Mouse (Mus musculus): Measurements from ENCODE around the gene Hps5. TPM values are rescaled to one million over a fixed set of nuclear protein-coding genes. Genes with fewer than 3 reads are reported as not detected.

Gene Hps5
- total RNA-seq, 1 experiment: 17.4 TPM

DNA sequence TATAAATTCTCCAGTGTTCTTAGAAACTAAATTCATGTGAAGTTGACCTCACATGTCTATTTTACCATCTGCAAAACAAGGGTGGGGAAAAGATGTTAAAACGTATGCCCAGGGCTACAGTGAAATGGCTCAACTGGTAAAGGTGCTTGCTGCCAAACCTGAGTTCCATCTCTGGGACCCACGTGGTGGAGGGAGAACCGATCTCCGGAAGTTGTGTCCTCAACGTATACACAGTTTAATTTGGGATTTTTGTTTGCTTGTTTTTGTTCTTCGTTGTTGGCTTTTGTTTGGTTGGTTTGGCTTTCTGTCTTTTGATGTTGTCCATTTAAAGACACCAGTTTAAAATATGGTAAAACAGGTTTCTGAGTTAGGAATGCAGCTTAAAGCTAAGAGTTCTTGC, 915 bp upstream of the Hps5 start:
- H3K9me3 ChIP-seq (ENCODE audit: control insufficient read depth, insufficient read depth, low read depth, low read length): no peaks in the 10 kb centered on the region
- peaks cover 0 to 3% of the 10 kb centered on the region in 2 experiments; a peak in 2 of 4 replicates for H3K4me1 ChIP-seq (ENCODE audit: control insufficient read depth in 2 of 2, insufficient read depth in 2 of 2, low read length in 2 of 2, poor library complexity in 1 of 2)
- H3K4me3 ChIP-seq (ENCODE audit: insufficient read depth in 1 of 2, low read depth in 1 of 2, low read length in 2 of 2, poor library complexity in 1 of 2, severe bottlenecking in 1 of 2): peak overlapping the region; percentile 75 to 94
- peak overlapping the region; percentile 49; the same call in 1 of the 2 replicates for H3K27ac ChIP-seq (ENCODE audit: insufficient read depth, low read depth, low read length, poor library complexity, severe bottlenecking)
- TF ChIP-seq MAFK (IDR thresholded peaks at IDR 0.05; ENCODE audit: insufficient read depth, low read depth, low read length) (no peak), ZNF384 (IDR thresholded peaks at IDR 0.05; ENCODE audit: low read depth, low read length) (no peak), CHD2 (IDR thresholded peaks at IDR 0.05; ENCODE audit: low read depth, low read length) (no peak), ZC3H11A (IDR thresholded peaks at IDR 0.05; ENCODE audit: borderline replicate concordance, low read depth, low read length) (no peak), HCFC1 (IDR thresholded peaks at IDR 0.05; ENCODE audit: borderline replicate concordance, insufficient read depth, low read length) (no peak)
- peak overlapping the region; percentile 87 for H3K9ac ChIP-seq (ENCODE audit: insufficient read depth, low read depth, low read length, poor library complexity, severe bottlenecking)
- in situ Hi-C loops (cut with MboI; ENCODE audit: low sequenced_read_pairs in 2 of 2, unreplicated experiment in 2 of 2): no loop called here
- no peak for DNase-seq (ENCODE audit: low read depth, low spot score)
- no peaks in the 10 kb centered on the region; the same call in 1 of the 2 replicates for H3K36me3 ChIP-seq (ENCODE audit: control insufficient read depth, insufficient read depth, low read length, poor library complexity, severe bottlenecking)

DNA sequence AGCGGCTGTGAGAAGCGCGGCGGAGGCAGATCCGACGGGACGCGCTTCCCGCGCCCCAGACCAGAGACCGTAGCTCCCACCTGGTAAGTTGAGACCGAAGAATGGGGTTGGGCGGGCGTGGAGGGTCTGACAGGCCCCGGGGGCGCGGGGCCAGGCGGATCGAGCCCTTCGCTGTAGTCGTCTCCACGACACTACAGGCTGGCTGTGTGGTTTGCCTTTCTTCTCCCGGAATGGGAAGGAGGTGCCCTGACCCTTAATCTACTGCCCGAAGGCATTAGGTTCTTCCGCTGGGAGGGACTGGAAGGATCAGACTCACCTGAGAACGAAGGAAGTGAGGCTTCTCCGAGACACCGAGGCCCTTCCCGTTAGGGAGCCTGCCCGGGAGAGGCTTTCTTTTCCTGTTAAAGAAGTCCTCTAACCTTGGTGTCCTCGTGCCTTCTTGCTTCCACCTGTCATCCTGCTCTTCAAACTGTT, 379 bp upstream of the Hps5 start:
- in situ Hi-C loops (cut with MboI; ENCODE audit: low sequenced_read_pairs in 2 of 2, unreplicated experiment in 2 of 2): no loop called here
- H3K27ac ChIP-seq (ENCODE audit: insufficient read depth, low read depth, low read length, poor library complexity, severe bottlenecking): peak overlapping the region; percentile 61
- DNase-seq (ENCODE audit: low read depth, low spot score): no peak
- H3K4me1 ChIP-seq (ENCODE audit: control insufficient read depth in 2 of 2, insufficient read depth in 2 of 2, low read length in 2 of 2, poor library complexity in 1 of 2): peaks cover 0 to 3% of the 10 kb centered on the region in 2 experiments; a peak in 2 of 4 replicates
- H3K9me3 ChIP-seq (ENCODE audit: control insufficient read depth, insufficient read depth, low read depth, low read length): no peaks in the 10 kb centered on the region
- no peaks in the 10 kb centered on the region for H3K36me3 ChIP-seq (ENCODE audit: control insufficient read depth, insufficient read depth, low read length, poor library complexity, severe bottlenecking)
- TF ChIP-seq HCFC1 (IDR thresholded peaks at IDR 0.05; ENCODE audit: borderline replicate concordance, insufficient read depth, low read length) (peak; percentile 50; the same call in 1 of the 2 replicates), ZNF384 (IDR thresholded peaks at IDR 0.05; ENCODE audit: low read depth, low read length) (no peak), ZC3H11A (IDR thresholded peaks at IDR 0.05; ENCODE audit: borderline replicate concordance, low read depth, low read length) (no peak), MAFK (IDR thresholded peaks at IDR 0.05; ENCODE audit: insufficient read depth, low read depth, low read length) (no peak)
- H3K9ac ChIP-seq (ENCODE audit: insufficient read depth, low read depth, low read length, poor library complexity, severe bottlenecking): peak overlapping the region; percentile 87
- peak overlapping the region; percentile 75 to 94 for H3K4me3 ChIP-seq (ENCODE audit: insufficient read depth in 1 of 2, low read depth in 1 of 2, low read length in 2 of 2, poor library complexity in 1 of 2, severe bottlenecking in 1 of 2)

DNA sequence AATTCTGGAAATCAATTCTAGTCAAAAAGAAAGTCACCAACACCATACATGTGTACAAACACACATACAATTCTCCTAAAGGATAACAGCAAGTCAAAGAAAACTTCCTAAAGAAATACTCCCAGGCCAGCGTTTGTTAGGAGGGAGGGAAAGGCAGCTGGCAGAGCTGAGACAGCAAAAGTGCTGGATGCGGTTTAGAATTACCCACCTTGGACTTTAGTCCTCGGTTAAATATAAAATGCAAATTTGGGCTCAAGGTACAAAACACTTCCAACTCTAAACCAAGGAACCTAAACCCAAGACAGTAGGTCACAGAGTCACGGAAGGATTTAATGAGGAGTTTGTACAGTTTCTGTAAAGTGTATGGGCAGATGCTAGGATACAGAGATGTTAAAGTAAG, 2.0 kb downstream of the Hps5 start:
- Histone ChIP-seq H3K4me1 (ENCODE audit: control insufficient read depth in 2 of 2, insufficient read depth in 2 of 2, low read length in 2 of 2, poor library complexity in 1 of 2) (peaks cover 0 to 3% of the 10 kb centered on the region in 2 experiments; a peak in 1 of 4 replicates), H3K9me3 (ENCODE audit: control insufficient read depth, insufficient read depth, low read depth, low read length) (no peaks in the 10 kb centered on the region), H3K27ac (ENCODE audit: insufficient read depth, low read depth, low read length, poor library complexity, severe bottlenecking) (no peak overlapping the region), H3K36me3 (ENCODE audit: control insufficient read depth, insufficient read depth, low read length, poor library complexity, severe bottlenecking) (no peaks in the 10 kb centered on the region), H3K9ac (ENCODE audit: insufficient read depth, low read depth, low read length, poor library complexity, severe bottlenecking) (no peak overlapping the region), H3K4me3 (ENCODE audit: insufficient read depth in 1 of 2, low read depth in 1 of 2, low read length in 2 of 2, poor library complexity in 1 of 2, severe bottlenecking in 1 of 2) (no peak overlapping the region)
- in situ Hi-C loops (cut with MboI; ENCODE audit: low sequenced_read_pairs in 2 of 2, unreplicated experiment in 2 of 2): no loop called here
- no peak for TF ChIP-seq CHD2 (IDR thresholded peaks at IDR 0.05; ENCODE audit: low read depth, low read length)
- no peak for TF ChIP-seq ZNF384 (IDR thresholded peaks at IDR 0.05; ENCODE audit: low read depth, low read length)
- no peak for TF ChIP-seq ZC3H11A (IDR thresholded peaks at IDR 0.05; ENCODE audit: borderline replicate concordance, low read depth, low read length)
- no peak for TF ChIP-seq MAFK (IDR thresholded peaks at IDR 0.05; ENCODE audit: insufficient read depth, low read depth, low read length)
- no peak for TF ChIP-seq HCFC1 (IDR thresholded peaks at IDR 0.05; ENCODE audit: borderline replicate concordance, insufficient read depth, low read length)
- no peak for DNase-seq (ENCODE audit: low read depth, low spot score)

DNA sequence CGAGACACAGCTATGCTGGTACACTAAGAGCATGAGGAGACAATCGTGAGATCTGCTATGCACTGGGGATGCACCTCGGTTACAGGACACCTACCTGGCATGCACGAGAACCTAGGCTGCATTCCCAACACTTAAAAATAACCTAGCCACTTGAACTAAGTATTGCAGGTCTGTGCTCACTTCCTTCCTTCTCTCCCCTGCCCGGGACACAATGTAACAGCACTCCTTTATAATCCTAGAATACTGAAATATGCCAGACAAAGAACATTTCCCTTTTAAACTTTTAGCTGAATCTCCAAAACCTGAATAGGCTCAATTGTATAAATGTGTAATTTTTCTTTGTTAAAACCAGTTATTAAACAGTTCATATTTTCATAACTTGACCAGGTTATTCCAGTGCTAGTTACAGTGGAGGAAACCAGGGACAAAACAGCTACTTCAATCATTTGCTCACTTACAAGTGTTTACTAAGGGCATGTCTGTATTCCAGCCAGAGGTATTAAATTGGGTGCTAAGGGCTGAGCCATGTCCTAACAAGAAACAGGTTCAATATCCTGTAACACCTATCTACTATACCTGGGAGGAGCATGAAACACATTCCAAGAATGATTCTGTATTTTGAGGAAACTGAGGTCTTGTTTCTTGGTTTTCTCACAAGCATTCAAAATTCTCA, 6.6 kb downstream of the Hps5 start:
- Histone ChIP-seq H3K9ac (ENCODE audit: insufficient read depth, low read depth, low read length, poor library complexity, severe bottlenecking) (no peak overlapping the region), H3K4me3 (ENCODE audit: insufficient read depth in 1 of 2, low read depth in 1 of 2, low read length in 2 of 2, poor library complexity in 1 of 2, severe bottlenecking in 1 of 2) (no peak overlapping the region), H3K4me1 (ENCODE audit: control insufficient read depth in 2 of 2, insufficient read depth in 2 of 2, low read length in 2 of 2, poor library complexity in 1 of 2) (no peaks in the 10 kb centered on the region), H3K9me3 (ENCODE audit: control insufficient read depth, insufficient read depth, low read depth, low read length) (no peaks in the 10 kb centered on the region), H3K36me3 (ENCODE audit: control insufficient read depth, insufficient read depth, low read length, poor library complexity, severe bottlenecking) (no peaks in the 10 kb centered on the region; the same call in 1 of the 2 replicates), H3K27ac (ENCODE audit: insufficient read depth, low read depth, low read length, poor library complexity, severe bottlenecking) (no peak overlapping the region)
- no peak for DNase-seq (ENCODE audit: low read depth, low spot score)
- TF ChIP-seq CHD2 (IDR thresholded peaks at IDR 0.05; ENCODE audit: low read depth, low read length) (no peak), HCFC1 (IDR thresholded peaks at IDR 0.05; ENCODE audit: borderline replicate concordance, insufficient read depth, low read length) (no peak), MAFK (IDR thresholded peaks at IDR 0.05; ENCODE audit: insufficient read depth, low read depth, low read length) (no peak), ZC3H11A (IDR thresholded peaks at IDR 0.05; ENCODE audit: borderline replicate concordance, low read depth, low read length) (no peak), ZNF384 (IDR thresholded peaks at IDR 0.05; ENCODE audit: low read depth, low read length) (no peak)
- in situ Hi-C loops (cut with MboI; ENCODE audit: low sequenced_read_pairs in 2 of 2, unreplicated experiment in 2 of 2): no loop called here
